Mouse (Mus musculus) C2C12 (cell line): ENCODE measurements at regions not wholly inside any gene's neighbourhood (a gene's known extent, or its start where the extent isn't known, plus 50 kb on each side); places are given as distances from the start of the nearest gene placed in this dataset.

Experiments
- CTCF ChIP-seq: IDR thresholded peaks from one replicate; pipeline ENCODE4 v1.5.1; 2011; ENCODE audit not compliant: control insufficient read depth, insufficient read depth, insufficient read length
- FOSL1 ChIP-seq: IDR thresholded peaks from one replicate; pipeline ENCODE4 v1.8.0; 2011; ENCODE audit warnings: mild to moderate bottlenecking, low read length; ENCODE audit not compliant: poor library complexity, insufficient read depth, severe bottlenecking
- MAX ChIP-seq: IDR thresholded peaks from one replicate; pipeline ENCODE4 v1.6.1; 2011; ENCODE audit warnings: mild to moderate bottlenecking, control low read depth
- MYOD1 ChIP-seq: IDR thresholded peaks from one replicate; pipeline ENCODE4 v1.6.1; 2011; ENCODE audit warnings: low read depth; ENCODE audit not compliant: control insufficient read depth, insufficient read length
- MYOG ChIP-seq: IDR thresholded peaks from one replicate; pipeline ENCODE4 v1.6.1; 2011; ENCODE audit not compliant: control insufficient read depth, insufficient read length; ENCODE audit errors: extremely low read depth
- USF1 ChIP-seq: IDR thresholded peaks from one replicate; pipeline ENCODE4 v1.6.1; 2011; ENCODE audit warnings: low read depth, mild to moderate bottlenecking, control low read depth, moderate library complexity

DNA sequence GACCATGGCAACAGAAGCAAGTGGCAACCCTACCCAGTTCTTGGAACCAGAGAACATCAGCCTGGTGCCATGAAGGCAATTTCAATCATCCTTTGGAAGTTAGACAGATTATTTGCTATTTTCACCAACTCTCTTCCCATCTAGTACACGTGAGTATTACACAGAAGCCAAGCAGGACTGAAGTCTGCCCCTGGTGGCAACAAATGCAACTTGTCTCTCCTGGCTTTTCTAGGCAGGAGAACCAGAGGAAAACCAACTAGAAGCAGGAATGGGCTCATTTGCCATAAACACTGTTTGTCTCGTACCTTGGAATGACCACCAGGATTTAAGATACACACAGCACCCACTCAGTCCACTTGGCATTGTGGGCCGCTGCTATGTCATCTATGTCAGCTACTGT is 224.1 kb upstream of the Arid1b start:
- no peak for TF ChIP-seq USF1
- TF ChIP-seq CTCF: no peak
- no peak for TF ChIP-seq MAX
- TF ChIP-seq MYOG: no peak
- no peak for TF ChIP-seq FOSL1
- TF ChIP-seq MYOD1: no peak
